Mouse (Mus musculus) midbrain, embryonic 14.5 days (tissue): ENCODE results near the gene B4galnt2. TPM values are rescaled to one million over a fixed set of nuclear protein-coding genes. Genes with fewer than 3 reads are reported as not detected.
A peak's percentile ranks its signal among the peaks of the same experiment; 100 is the strongest.

Source experiments
- ATAC-seq: fragments of 200-750 bp; cut with Nextera tagmentation; 2 replicates; pipeline ENCODE4 v1.8.0; 2017; ENCODE audit warnings: moderate number of reproducible peaks, moderate library complexity; ENCODE audit not compliant: low FRiP score, low TSS enrichment
- DNase-seq: peaks from one replicate; pipeline ENCODE4 v3.0.0-alpha.2; 2015
- H3K27ac ChIP-seq: fragments of 300-500 bp; sonication (generic); replicated peaks from 2 replicates; pipeline ENCODE4 v1.5.1; 2014; ENCODE audit warnings: mild to moderate bottlenecking, low read depth, low read length, moderate library complexity
- H3K27me3 ChIP-seq: fragments of 300-500 bp; sonication (generic); 2 replicates; pipeline ENCODE4 v1.6.1; 2014; ENCODE audit warnings: low read length, control low read depth, mixed read lengths; ENCODE audit not compliant: control insufficient read depth, insufficient read depth
- H3K36me3 ChIP-seq: fragments of 300-500 bp; sonication (generic); 2 replicates; pipeline ENCODE4 v1.6.1; 2014; ENCODE audit warnings: low read length, control low read depth; ENCODE audit not compliant: control insufficient read depth, insufficient read depth
- H3K4me1 ChIP-seq: fragments of 300-500 bp; sonication (generic); 2 replicates; pipeline ENCODE4 v1.6.1; 2014; ENCODE audit warnings: mild to moderate bottlenecking, antibody characterized with exemption, low read length, control low read depth; ENCODE audit not compliant: control insufficient read depth, insufficient read depth
- H3K4me2 ChIP-seq: fragments of 300-500 bp; sonication (generic); 2 replicates; pipeline ENCODE4 v1.6.1; 2014; ENCODE audit warnings: mild to moderate bottlenecking, low read length, moderate library complexity
- H3K4me3 ChIP-seq: fragments of 300-500 bp; sonication (generic); replicated peaks from 2 replicates; pipeline ENCODE4 v1.5.1; 2014; ENCODE audit warnings: low read depth, low read length
- H3K9ac ChIP-seq: fragments of 300-500 bp; sonication (generic); replicated peaks from 2 replicates; pipeline ENCODE4 v1.6.1; 2014; ENCODE audit warnings: mild to moderate bottlenecking, low read length, moderate library complexity
- H3K9me3 ChIP-seq: fragments of 300-500 bp; sonication (generic); 2 replicates; pipeline ENCODE4 v1.6.1; 2016; ENCODE audit warnings: low read length, control low read depth, mixed read lengths; ENCODE audit not compliant: control insufficient read depth
- WGBS: fragments of 180-500 bp; shearing (Covaris S2); extraction: QIAGEN DNeasy Blood & Tissue Kit; methylation state at CpG from one replicate; pipeline ENCODE4 v1.1.7; 2014; 5-methylcytosine and 5-hydroxymethylcytosine counted together
- polyA plus RNA-seq: library from polyadenylated mRNA; unstranded; fragments of >200 nt; fragmentation: Nextera tagmentation; extraction: Ambion mirVana; gene quantifications from 2 replicates; pipeline ENCODE4 v1.2.1, GENCODE M21; 2014

The B4galnt2 gene
- polyA plus RNA-seq, 1 experiment from 2014 or later: not detected

GRCm38 (mm10) chr11:95827464-95828085 is 87.1 kb downstream of the B4galnt2 start:
- WGBS: 16% methylated on average over 3 of the region's 3 CpGs
- H3K9me3 ChIP-seq: no peaks in the 10 kb centered on the region
- no peak overlapping the region for H3K27ac ChIP-seq
- no peak overlapping the region for H3K9ac ChIP-seq
- peaks cover 9% of the 10 kb centered on the region for H3K4me1 ChIP-seq
- H3K4me3 ChIP-seq: no peak overlapping the region
- ATAC-seq (no peak), DNase-seq (peak; percentile 88)
- H3K27me3 ChIP-seq: peaks cover 83% of the 10 kb centered on the region
- no peak overlapping the region for H3K4me2 ChIP-seq
- no peaks in the 10 kb centered on the region for H3K36me3 ChIP-seq

- ATAC-seq: no peak
- no peak overlapping the region for H3K9ac ChIP-seq
- peaks cover 81% of the 10 kb centered on the region for H3K27me3 ChIP-seq
- H3K4me1 ChIP-seq: peaks cover 9% of the 10 kb centered on the region
- H3K4me3 ChIP-seq: no peak overlapping the region
- H3K27ac ChIP-seq: no peak overlapping the region
- H3K4me2 ChIP-seq: no peak overlapping the region
- WGBS: 24% methylated on average over 3 of the region's 3 CpGs
- no peaks in the 10 kb centered on the region for H3K36me3 ChIP-seq
- no peaks in the 10 kb centered on the region for H3K9me3 ChIP-seq
- DNase-seq: no peak
Measured at GRCm38 (mm10) chr11:95827168-95827447, 87.6 kb downstream of the B4galnt2 start.

GRCm38 (mm10) chr11:95826317-95827167 is 88.1 kb downstream of the B4galnt2 start:
- H3K36me3 ChIP-seq: no peaks in the 10 kb centered on the region
- no peak overlapping the region for H3K4me3 ChIP-seq
- H3K9ac ChIP-seq: no peak overlapping the region
- no peak overlapping the region for H3K4me2 ChIP-seq
- H3K9me3 ChIP-seq: no peaks in the 10 kb centered on the region
- WGBS: 56% methylated on average over 6 of the region's 6 CpGs
- H3K27me3 ChIP-seq: peaks cover 75% of the 10 kb centered on the region
- H3K27ac ChIP-seq: no peak overlapping the region
- ATAC-seq (no peak), DNase-seq (no peak)
- H3K4me1 ChIP-seq: peaks cover 9% of the 10 kb centered on the region

GRCm38 (mm10) chr11:95825625-95826024 is 89.1 kb downstream of the B4galnt2 start:
- no peak for ATAC-seq
- H3K9me3 ChIP-seq: no peaks in the 10 kb centered on the region
- peaks cover 6% of the 10 kb centered on the region for H3K4me1 ChIP-seq
- H3K9ac ChIP-seq: no peak overlapping the region
- no peaks in the 10 kb centered on the region for H3K36me3 ChIP-seq
- no peak overlapping the region for H3K4me2 ChIP-seq
- peaks cover 66% of the 10 kb centered on the region for H3K27me3 ChIP-seq
- DNase-seq: no peak
- 51% methylated on average over 3 of the region's 3 CpGs for WGBS
- no peak overlapping the region for H3K27ac ChIP-seq
- no peak overlapping the region for H3K4me3 ChIP-seq

- no peaks in the 10 kb centered on the region for H3K9me3 ChIP-seq
- no peaks in the 10 kb centered on the region for H3K36me3 ChIP-seq
- peak overlapping the region; percentile 68 for H3K4me3 ChIP-seq
- ATAC-seq (no peak), DNase-seq (peak; percentile 15)
- H3K4me1 ChIP-seq: no peaks in the 10 kb centered on the region
- H3K4me2 ChIP-seq: peak overlapping the region; percentile 99
- 3% methylated on average over 11 of the region's 11 CpGs for WGBS
- H3K27ac ChIP-seq: no peak overlapping the region
- peak overlapping the region; percentile 69 for H3K9ac ChIP-seq
- peaks cover 59% of the 10 kb centered on the region for H3K27me3 ChIP-seq
Measured at GRCm38 (mm10) chr11:95824877-95825243, 89.8 kb downstream of the B4galnt2 start.

- Histone ChIP-seq H3K4me2 (peak within 1 kb of the TSS; percentile 99), H3K4me1 (no peaks in the 10 kb centered on the region), H3K27me3 (peaks cover 53% of the 10 kb centered on the region), H3K27ac (no peak within 1 kb of the TSS), H3K36me3 (no peaks in the 10 kb centered on the region), H3K9me3 (no peaks in the 10 kb centered on the region), H3K4me3 (peak within 1 kb of the TSS; percentile 68), H3K9ac (peak within 1 kb of the TSS; percentile 69)
- 0% methylated on average over 77 of the region's 78 CpGs for WGBS
- ATAC-seq (peak; percentile 97), DNase-seq (peak; percentile 96)
Measured at GRCm38 (mm10) chr11:95824071-95824876, 90.4 kb downstream of the B4galnt2 start, which contains the start of gene Phospho1. Gene Phospho1 (plus strand): TSS chr11:95824499.

- no peak overlapping the region for H3K27ac ChIP-seq
- no peak for DNase-seq
- H3K4me3 ChIP-seq: no peak overlapping the region
- no peak for ATAC-seq
- no peak overlapping the region for H3K9ac ChIP-seq
- WGBS: 97% methylated on average over 4 of the region's 4 CpGs
- H3K9me3 ChIP-seq: no peaks in the 10 kb centered on the region
- no peaks in the 10 kb centered on the region for H3K4me1 ChIP-seq
- no peaks in the 10 kb centered on the region for H3K36me3 ChIP-seq
- peaks cover 36% of the 10 kb centered on the region for H3K27me3 ChIP-seq
- no peak overlapping the region for H3K4me2 ChIP-seq
Measured at GRCm38 (mm10) chr11:95822437-95822836, 92.3 kb downstream of the B4galnt2 start.

GRCm38 (mm10) chr11:95821511-95821910 is 93.2 kb downstream of the B4galnt2 start:
- no peaks in the 10 kb centered on the region for H3K9me3 ChIP-seq
- no peak overlapping the region for H3K27ac ChIP-seq
- H3K4me3 ChIP-seq: no peak overlapping the region
- H3K9ac ChIP-seq: no peak overlapping the region
- no peak overlapping the region for H3K4me2 ChIP-seq
- DNase-seq (no peak), ATAC-seq (no peak)
- 84% methylated on average over 3 of the region's 3 CpGs for WGBS
- no peaks in the 10 kb centered on the region for H3K36me3 ChIP-seq
- no peaks in the 10 kb centered on the region for H3K4me1 ChIP-seq
- H3K27me3 ChIP-seq: peaks cover 29% of the 10 kb centered on the region; the same call in 1 of the 2 replicates
